Mouse (Mus musculus): Measurements from ENCODE around the gene Chrng. TPM values are rescaled to one million over a fixed set of nuclear protein-coding genes. Genes with fewer than 3 reads are reported as not detected.

Gene Chrng
- polyA plus RNA-seq, 1 experiment, result 376 TPM

DNA sequence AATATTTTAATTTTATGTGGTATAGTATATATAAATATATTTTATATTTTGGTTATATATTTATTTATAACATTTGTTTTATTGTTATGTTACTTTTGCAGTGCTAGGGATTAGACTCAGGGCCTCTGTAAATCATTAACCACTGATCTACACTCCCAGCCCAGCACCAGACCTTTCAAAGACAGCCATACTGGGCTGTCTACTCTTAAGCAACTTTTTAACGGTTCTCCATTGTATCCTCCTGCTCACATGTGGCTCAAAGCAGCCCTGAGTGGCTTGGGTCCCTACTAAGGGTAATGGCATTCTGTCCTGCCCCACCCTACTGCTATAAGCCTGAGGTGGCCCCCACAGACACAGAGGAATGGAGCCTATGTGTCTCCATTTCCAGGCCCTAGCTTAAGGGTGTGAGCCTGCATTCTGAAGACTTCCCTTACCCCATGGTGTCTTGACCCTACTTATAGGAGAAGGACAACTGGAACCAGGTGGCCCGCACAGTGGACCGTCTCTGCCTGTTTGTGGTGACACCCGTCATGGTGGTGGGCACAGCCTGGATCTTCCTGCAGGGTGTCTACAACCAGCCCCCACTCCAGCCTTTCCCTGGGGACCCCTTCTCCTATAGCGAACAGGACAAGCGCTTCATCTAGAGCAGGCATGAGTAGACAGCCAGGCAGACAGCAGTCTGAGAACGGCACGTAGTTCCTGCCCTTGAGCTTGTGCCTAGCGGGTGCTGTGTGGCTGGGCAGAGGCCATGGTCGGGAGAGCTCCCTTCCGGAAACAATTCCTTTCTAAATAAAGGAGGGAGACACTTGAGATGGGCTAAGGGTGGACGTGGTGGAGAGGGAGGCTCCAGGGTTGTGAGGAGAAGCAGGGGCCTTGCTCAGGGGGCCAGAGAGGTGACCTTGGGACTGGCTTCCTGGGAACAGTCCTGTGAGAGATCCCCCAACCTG, 6.1 kb upstream of the Chrng start:
- H3K4me3 ChIP-seq, result no peak overlapping the region
- H3ac ChIP-seq (ENCODE audit: control insufficient read depth, insufficient read length), result no peak overlapping the region
- H3K4me2 ChIP-seq (ENCODE audit: low read depth), result peak overlapping the region; percentile 34
- peaks cover 29% of the 10 kb centered on the region for H3K36me3 ChIP-seq (ENCODE audit: control insufficient read depth, insufficient read depth)
- TF ChIP-seq REST (IDR thresholded peaks at IDR 0.05; ENCODE audit: insufficient read depth, insufficient read length) (no peak), MAX (IDR thresholded peaks at IDR 0.05; ENCODE audit: low read depth) (no peak), MYOG (IDR thresholded peaks at IDR 0.05; ENCODE audit: control insufficient read depth in 1 of 3, insufficient read depth in 1 of 3, insufficient read length in 2 of 3, low read depth in 2 of 3) (no peak), POLR2AphosphoS2 (IDR thresholded peaks at IDR 0.05; ENCODE audit: insufficient read length, low read depth) (no peak), CEBPB (IDR thresholded peaks at IDR 0.05; ENCODE audit: insufficient read depth, poor library complexity, severe bottlenecking) (no peak), USF1 (IDR thresholded peaks at IDR 0.05; ENCODE audit: low read depth) (no peak), TCF12 (IDR thresholded peaks at IDR 0.05; ENCODE audit: insufficient read depth, poor library complexity, severe bottlenecking) (no peak), MYOD1 (IDR thresholded peaks at IDR 0.05; ENCODE audit: control insufficient read depth in 1 of 3, insufficient read length in 2 of 3, low read depth in 2 of 3) (no peak), SRF (IDR thresholded peaks at IDR 0.05; ENCODE audit: control insufficient read depth, insufficient read length, low read depth) (no peak), E2F4 (IDR thresholded peaks at IDR 0.05; ENCODE audit: insufficient read depth) (no peak), TCF3 (IDR thresholded peaks at IDR 0.05; ENCODE audit: insufficient read length, low read depth) (no peak), POLR2A (IDR thresholded peaks at IDR 0.05; ENCODE audit: insufficient read length, low read depth) (no peak)
- H3K27me3 ChIP-seq (ENCODE audit: control insufficient read depth, insufficient read depth, insufficient read length), result no peaks in the 10 kb centered on the region
- H3K79me2 ChIP-seq (ENCODE audit: control insufficient read depth, insufficient read depth), result no peaks in the 10 kb centered on the region

DNA sequence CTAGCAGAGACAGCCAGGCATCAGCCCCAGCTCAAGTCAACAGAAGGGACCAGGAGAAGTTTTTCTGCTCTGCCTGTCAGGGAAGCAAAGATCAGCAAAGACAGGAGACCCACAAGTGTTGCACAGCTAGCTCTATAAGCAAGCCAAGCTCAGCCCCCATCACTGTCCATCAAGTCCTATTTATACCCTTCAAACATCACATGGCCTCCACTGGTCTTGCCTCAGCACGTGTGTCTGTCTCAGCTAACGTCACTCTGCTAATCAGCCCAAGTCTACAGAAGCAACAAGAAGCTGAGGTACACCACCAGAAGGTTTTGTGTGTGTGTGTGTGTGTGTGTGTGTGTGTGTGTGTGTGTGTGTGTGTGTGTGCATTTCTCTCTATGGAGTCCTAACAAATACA, 3.6 kb upstream of the Chrng start:
- H3K36me3 ChIP-seq (ENCODE audit: control insufficient read depth, insufficient read depth), result peaks cover 17% of the 10 kb centered on the region
- no peak overlapping the region for H3ac ChIP-seq (ENCODE audit: control insufficient read depth, insufficient read length)
- H3K4me2 ChIP-seq (ENCODE audit: low read depth), result no peak overlapping the region
- TF ChIP-seq USF1 (IDR thresholded peaks at IDR 0.05; ENCODE audit: low read depth) (peak; percentile 62), POLR2AphosphoS2 (IDR thresholded peaks at IDR 0.05; ENCODE audit: insufficient read length, low read depth) (no peak), SRF (IDR thresholded peaks at IDR 0.05; ENCODE audit: control insufficient read depth, insufficient read length, low read depth) (no peak)
- no peak overlapping the region for H3K4me3 ChIP-seq
- H3K27me3 ChIP-seq (ENCODE audit: control insufficient read depth, insufficient read depth, insufficient read length), result no peaks in the 10 kb centered on the region
- no peaks in the 10 kb centered on the region for H3K79me2 ChIP-seq (ENCODE audit: control insufficient read depth, insufficient read depth)

DNA sequence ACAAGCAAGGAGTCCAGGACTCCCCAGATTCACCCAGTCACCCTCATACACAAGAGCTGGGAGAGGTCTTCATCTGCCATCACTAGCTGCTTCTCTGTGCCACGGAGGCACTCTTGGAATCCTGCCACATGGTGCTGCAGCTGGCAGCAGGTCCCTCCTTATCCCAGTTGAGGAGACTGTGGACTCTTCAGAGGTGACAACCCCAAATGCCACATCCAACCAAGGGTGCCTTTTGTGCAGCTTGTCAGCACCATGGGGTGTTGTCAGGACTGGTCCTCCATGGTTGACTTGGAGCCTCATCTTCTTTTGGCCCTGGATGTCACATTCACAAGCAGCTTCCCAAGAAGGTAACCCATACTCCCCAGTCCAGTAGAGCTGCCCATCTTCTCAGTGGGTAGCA, 2.6 kb upstream of the Chrng start:
- Histone ChIP-seq H3ac (ENCODE audit: control insufficient read depth, insufficient read length) (no peak overlapping the region), H3K36me3 (ENCODE audit: control insufficient read depth, insufficient read depth) (peaks cover 12% of the 10 kb centered on the region), H3K79me2 (ENCODE audit: control insufficient read depth, insufficient read depth) (peaks cover 9% of the 10 kb centered on the region), H3K27me3 (ENCODE audit: control insufficient read depth, insufficient read depth, insufficient read length) (no peaks in the 10 kb centered on the region), H3K4me3 (no peak overlapping the region), H3K4me2 (ENCODE audit: low read depth) (no peak overlapping the region)
- TF ChIP-seq CEBPB (IDR thresholded peaks at IDR 0.05; ENCODE audit: insufficient read depth, poor library complexity, severe bottlenecking) (no peak), REST (IDR thresholded peaks at IDR 0.05; ENCODE audit: insufficient read depth, insufficient read length) (no peak), POLR2AphosphoS2 (IDR thresholded peaks at IDR 0.05; ENCODE audit: insufficient read length, low read depth) (peak; percentile 95), MYOD1 (IDR thresholded peaks at IDR 0.05; ENCODE audit: control insufficient read depth in 1 of 3, insufficient read length in 2 of 3, low read depth in 2 of 3) (peak in 1 of 3 experiments; percentile 23), TCF12 (IDR thresholded peaks at IDR 0.05; ENCODE audit: insufficient read depth, poor library complexity, severe bottlenecking) (no peak), TCF3 (IDR thresholded peaks at IDR 0.05; ENCODE audit: insufficient read length, low read depth) (no peak), POLR2A (IDR thresholded peaks at IDR 0.05; ENCODE audit: insufficient read length, low read depth) (peak; percentile 35), USF1 (IDR thresholded peaks at IDR 0.05; ENCODE audit: low read depth) (no peak), MAX (IDR thresholded peaks at IDR 0.05; ENCODE audit: low read depth) (no peak), MYOG (IDR thresholded peaks at IDR 0.05; ENCODE audit: control insufficient read depth in 1 of 3, insufficient read depth in 1 of 3, insufficient read length in 2 of 3, low read depth in 2 of 3) (peak in 1 of 3 experiments; percentile 45), SRF (IDR thresholded peaks at IDR 0.05; ENCODE audit: control insufficient read depth, insufficient read length, low read depth) (no peak), E2F4 (IDR thresholded peaks at IDR 0.05; ENCODE audit: insufficient read depth) (no peak)

DNA sequence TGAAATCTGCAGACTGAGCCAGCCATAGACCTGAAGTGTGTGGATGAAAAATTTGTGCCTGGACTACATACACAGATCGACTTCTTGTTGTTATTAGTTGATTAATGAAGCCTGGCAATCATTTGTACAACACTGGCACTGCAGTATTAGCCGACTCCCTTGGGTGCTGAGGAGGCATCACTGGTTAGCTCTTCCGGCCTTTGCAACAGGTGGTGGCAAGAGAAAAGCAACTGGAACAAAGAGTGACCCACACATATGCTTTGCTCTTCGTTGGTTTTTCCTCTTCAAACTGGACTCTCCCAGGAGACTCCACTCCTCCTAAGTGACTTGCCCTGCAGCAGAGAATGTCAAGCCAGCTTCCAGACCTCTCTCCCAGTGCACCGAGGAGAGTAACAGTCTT, 678 bp upstream of the Chrng start:
- TF ChIP-seq MYOD1 (IDR thresholded peaks at IDR 0.05; ENCODE audit: control insufficient read depth in 1 of 3, insufficient read length in 2 of 3, low read depth in 2 of 3), result peak; percentile 14 to 72 (median 65)
- no peak for TF ChIP-seq TCF3 (IDR thresholded peaks at IDR 0.05; ENCODE audit: insufficient read length, low read depth)
- peak in 2 of 3 experiments; percentile 47 to 74 for TF ChIP-seq MYOG (IDR thresholded peaks at IDR 0.05; ENCODE audit: control insufficient read depth in 1 of 3, insufficient read depth in 1 of 3, insufficient read length in 2 of 3, low read depth in 2 of 3)
- no peak for TF ChIP-seq USF1 (IDR thresholded peaks at IDR 0.05; ENCODE audit: low read depth)

DNA sequence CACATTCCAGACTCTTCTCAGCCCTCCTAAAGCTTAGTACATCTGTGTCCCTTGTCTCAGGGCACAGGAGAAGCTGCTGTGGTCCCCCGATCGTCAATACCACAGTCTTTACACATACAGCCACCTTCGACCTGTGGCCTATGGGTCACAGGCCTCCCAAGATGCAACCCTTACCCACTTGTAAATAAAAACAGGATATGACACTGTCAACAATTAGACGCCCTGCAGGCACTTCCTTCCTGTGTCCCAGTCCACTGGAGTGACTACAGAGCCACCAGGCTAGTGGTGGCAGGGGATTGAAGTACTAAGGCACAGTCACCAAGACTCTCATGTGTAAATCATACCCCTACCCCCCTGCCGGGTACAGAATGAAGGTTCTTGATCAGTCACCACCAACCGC, 581 bp downstream of the Chrng start:
- H3K36me3 ChIP-seq (ENCODE audit: control insufficient read depth, insufficient read depth), result no peaks in the 10 kb centered on the region
- TF ChIP-seq REST (IDR thresholded peaks at IDR 0.05; ENCODE audit: insufficient read depth, insufficient read length) (no peak), POLR2A (IDR thresholded peaks at IDR 0.05; ENCODE audit: insufficient read length, low read depth) (peak; percentile 21), MYOD1 (IDR thresholded peaks at IDR 0.05; ENCODE audit: control insufficient read depth in 1 of 3, insufficient read length in 2 of 3, low read depth in 2 of 3) (no peak)
- H3K79me2 ChIP-seq (ENCODE audit: control insufficient read depth, insufficient read depth), result peaks cover 12% of the 10 kb centered on the region
- peak overlapping the region; percentile 32 for H3K4me3 ChIP-seq
- no peaks in the 10 kb centered on the region for H3K27me3 ChIP-seq (ENCODE audit: control insufficient read depth, insufficient read depth, insufficient read length)
- no peak overlapping the region for H3ac ChIP-seq (ENCODE audit: control insufficient read depth, insufficient read length)
- H3K4me2 ChIP-seq (ENCODE audit: low read depth), result peak overlapping the region; percentile 83

More for the DNA sequence above, 678 bp upstream of the Chrng start:
- Histone ChIP-seq H3K27me3 (ENCODE audit: control insufficient read depth, insufficient read depth, insufficient read length) (no peaks in the 10 kb centered on the region), H3K79me2 (ENCODE audit: control insufficient read depth, insufficient read depth) (peaks cover 12% of the 10 kb centered on the region), H3K4me3 (no peak overlapping the region), H3K36me3 (ENCODE audit: control insufficient read depth, insufficient read depth) (peaks cover under 1% of the 10 kb centered on the region), H3K4me2 (ENCODE audit: low read depth) (no peak overlapping the region), H3ac (ENCODE audit: control insufficient read depth, insufficient read length) (no peak overlapping the region)
